Mouse (Mus musculus): Measurements from ENCODE around the gene Gm9803.

- no peak for TF ChIP-seq CTCF (IDR thresholded peaks at IDR 0.05; ENCODE audit: extremely low read depth, insufficient read length, insufficient replicate concordance, low read depth, low read length)
- TF ChIP-seq POLR2A (IDR thresholded peaks at IDR 0.05; ENCODE audit: low read depth, low read length): no peak
Measured at GRCm38 (mm10) chr10:43502599-43502998, 21.3 kb upstream of the Gm9803 start.
